Mouse (Mus musculus) thymus, adult 2 months (tissue): Measurements from ENCODE around the gene Cdc42bpg. TPM values are rescaled to one million over a fixed set of nuclear protein-coding genes. Genes with fewer than 3 reads are reported as not detected.

Experiments
- DNase-seq: peaks from one replicate; pipeline ENCODE4 v3.0.0; 2021
- H3K27ac ChIP-seq: fragments of 200-500 bp; 2 replicates; pipeline ENCODE4 v1.5.1; 2012; ENCODE audit warnings: low read length, control low read depth; ENCODE audit not compliant: control insufficient read depth, insufficient read depth
- H3K27me3 ChIP-seq: fragments of 200-500 bp; 2 replicates; pipeline ENCODE4 v1.6.1; 2012; ENCODE audit warnings: mild to moderate bottlenecking, low read length, moderate library complexity, mixed read lengths; ENCODE audit not compliant: control insufficient read depth, insufficient read depth
- H3K36me3 ChIP-seq: fragments of 200-500 bp; 2 replicates; pipeline ENCODE4 v1.6.1; 2012; ENCODE audit warnings: mild to moderate bottlenecking, low read length, moderate library complexity; ENCODE audit not compliant: control insufficient read depth, insufficient read depth
- H3K4me1 ChIP-seq: fragments of 200-500 bp; replicated peaks from 2 replicates; pipeline ENCODE4 v1.6.1; 2012; ENCODE audit warnings: low read length; ENCODE audit not compliant: control insufficient read depth, insufficient read depth
- H3K4me3 ChIP-seq: fragments of 200-500 bp; 2 replicates; pipeline ENCODE4 v1.5.1; 2012; ENCODE audit warnings: mild to moderate bottlenecking, low read length, control low read depth, moderate library complexity; ENCODE audit not compliant: control insufficient read depth, insufficient read depth
- CTCF ChIP-seq: fragments of 200-500 bp; IDR thresholded peaks from 2 replicates; pipeline ENCODE4 v1.5.1; 2012; ENCODE audit warnings: mild to moderate bottlenecking, control low read depth, low read length, moderate library complexity, borderline replicate concordance; ENCODE audit not compliant: control insufficient read depth, poor library complexity, insufficient read depth; ENCODE audit errors: extremely low read depth
- POLR2A ChIP-seq: fragments of 200-500 bp; IDR thresholded peaks from 2 replicates; pipeline ENCODE4 v1.6.1; 2012; ENCODE audit warnings: mild to moderate bottlenecking, low read length, control low read depth, moderate library complexity; ENCODE audit not compliant: control insufficient read depth, poor library complexity, insufficient read depth; ENCODE audit errors: extremely low read depth
- WGBS: fragments of 180-500 bp; shearing (Covaris S2); methylation state at CpG from one replicate; pipeline ENCODE4 v1.1.7; 2018; 5-methylcytosine and 5-hydroxymethylcytosine counted together
- polyA plus RNA-seq: library from polyadenylated mRNA; depleted of rRNA; stranded (reverse); fragments of >200 nt; gene quantifications from 2 replicates; pipeline ENCODE4 v1.2.3, GENCODE M21; 2012

Gene Cdc42bpg
- polyA plus RNA-seq, 1 experiment, result 12.9 TPM

GRCm38 (mm10) chr19:6324751-6325150 lies 18.5 kb downstream of the Cdc42bpg start:
- 94% methylated on average over 9 of the region's 9 CpGs for WGBS

GRCm38 (mm10) chr19:6331178-6331577 lies 24.9 kb downstream of the Cdc42bpg start:
- Histone ChIP-seq H3K4me1 (peaks cover 29% of the 10 kb centered on the region), H3K36me3 (no peaks in the 10 kb centered on the region), H3K27ac (no peak overlapping the region), H3K4me3 (no peak overlapping the region), H3K27me3 (no peaks in the 10 kb centered on the region)
- DNase-seq, result no peak
- no peak for TF ChIP-seq POLR2A
- WGBS, result 6% methylated on average over 5 of the region's 5 CpGs

More at GRCm38 (mm10) chr19:6324751-6325150, 18.5 kb downstream of the Cdc42bpg start:
- Histone ChIP-seq H3K27ac (no peak overlapping the region), H3K27me3 (no peaks in the 10 kb centered on the region), H3K4me1 (no peaks in the 10 kb centered on the region), H3K36me3 (no peaks in the 10 kb centered on the region), H3K4me3 (no peak overlapping the region)
- no peak for TF ChIP-seq POLR2A
- TF ChIP-seq CTCF, result no peak
- no peak for DNase-seq

DNA sequence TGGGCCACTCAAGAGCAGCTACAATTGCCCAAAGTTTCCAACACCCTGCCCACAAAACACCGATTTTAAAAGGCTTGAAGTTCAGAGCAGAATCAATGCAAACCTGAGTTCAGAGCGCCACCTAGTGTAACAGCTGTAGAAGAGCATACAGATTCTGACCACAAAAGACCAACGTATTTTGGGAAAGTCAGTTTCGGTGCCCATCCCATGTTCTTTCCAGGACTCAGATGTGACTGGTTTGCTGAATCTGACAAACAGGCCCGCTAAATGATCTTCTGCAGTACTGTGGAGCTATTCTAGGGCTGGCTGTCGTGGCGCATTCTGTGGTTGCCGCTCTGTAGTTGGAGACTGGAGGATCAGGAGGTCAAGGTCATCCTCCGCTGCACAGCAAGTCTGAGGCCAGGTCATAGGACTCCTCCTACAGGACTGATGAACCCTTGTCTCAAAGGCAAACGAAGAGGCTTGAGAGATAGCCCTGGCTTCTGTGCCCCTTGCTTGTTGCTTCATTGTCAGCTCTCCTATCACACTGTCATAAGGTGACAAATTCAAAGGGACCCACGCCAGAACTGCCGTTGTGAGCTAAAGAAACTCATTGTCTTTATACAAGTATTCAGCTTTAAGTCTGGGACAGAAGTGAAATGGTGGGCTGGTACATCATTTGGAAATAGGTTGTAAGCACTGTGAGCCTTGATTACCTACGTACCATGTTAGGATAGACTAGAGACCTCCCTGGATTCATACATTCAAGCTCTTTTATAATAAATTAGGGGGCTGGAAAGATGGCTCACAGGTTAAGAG lies 25.7 kb downstream of the Cdc42bpg start:
- Histone ChIP-seq H3K4me1 (peaks cover 36% of the 10 kb centered on the region), H3K4me3 (no peak overlapping the region), H3K27ac (no peak overlapping the region), H3K27me3 (no peaks in the 10 kb centered on the region), H3K36me3 (no peaks in the 10 kb centered on the region)
- no peak for TF ChIP-seq POLR2A
- TF ChIP-seq CTCF, result no peak
- WGBS, result 34% methylated on average over 13 of the region's 13 CpGs
- peak; percentile 69 for DNase-seq

DNA sequence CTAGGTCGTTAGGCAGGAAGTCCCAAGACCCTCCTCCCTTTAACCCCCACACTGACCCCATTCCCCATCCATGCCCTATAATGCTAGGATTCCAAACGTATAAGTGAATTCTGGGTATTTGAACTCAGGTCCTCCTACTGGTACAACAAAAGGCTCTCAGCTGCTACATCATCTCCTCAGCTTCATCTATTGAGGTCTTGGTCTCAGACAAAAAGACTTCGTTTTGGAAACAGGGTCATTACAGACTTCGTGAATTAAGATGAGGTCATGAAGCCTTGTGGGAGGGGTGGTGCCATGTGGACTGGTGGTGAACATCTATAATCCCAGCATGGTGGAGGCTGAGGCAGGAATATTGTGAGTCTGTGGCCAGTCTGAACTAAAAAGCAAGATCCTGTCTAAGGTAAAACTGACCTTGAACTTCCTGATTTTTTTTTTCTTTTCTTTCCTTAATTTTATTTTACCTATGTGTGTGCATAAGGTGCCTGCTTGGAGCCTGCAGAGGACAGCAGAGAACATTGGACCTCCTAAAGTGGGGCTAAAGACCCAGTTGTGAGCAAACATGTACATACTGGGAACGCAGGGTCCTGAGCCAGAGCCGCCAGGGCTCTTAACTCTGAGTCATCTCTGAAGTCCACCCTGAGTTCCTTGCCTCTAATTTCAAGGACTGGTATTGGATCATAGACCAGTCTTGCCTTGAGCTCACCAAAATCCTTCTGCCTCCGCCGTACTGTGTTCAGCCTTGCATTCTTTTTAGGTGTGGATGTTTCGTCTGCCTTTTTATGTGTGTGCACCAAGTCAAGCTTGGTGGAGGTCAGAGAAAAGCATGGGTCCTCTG lies 27.7 kb downstream of the Cdc42bpg start:
- H3K4me3 ChIP-seq, result peak overlapping the region; percentile 65
- peak overlapping the region; percentile 75 for H3K27ac ChIP-seq
- 60% methylated on average over 9 of the region's 9 CpGs for WGBS

DNA sequence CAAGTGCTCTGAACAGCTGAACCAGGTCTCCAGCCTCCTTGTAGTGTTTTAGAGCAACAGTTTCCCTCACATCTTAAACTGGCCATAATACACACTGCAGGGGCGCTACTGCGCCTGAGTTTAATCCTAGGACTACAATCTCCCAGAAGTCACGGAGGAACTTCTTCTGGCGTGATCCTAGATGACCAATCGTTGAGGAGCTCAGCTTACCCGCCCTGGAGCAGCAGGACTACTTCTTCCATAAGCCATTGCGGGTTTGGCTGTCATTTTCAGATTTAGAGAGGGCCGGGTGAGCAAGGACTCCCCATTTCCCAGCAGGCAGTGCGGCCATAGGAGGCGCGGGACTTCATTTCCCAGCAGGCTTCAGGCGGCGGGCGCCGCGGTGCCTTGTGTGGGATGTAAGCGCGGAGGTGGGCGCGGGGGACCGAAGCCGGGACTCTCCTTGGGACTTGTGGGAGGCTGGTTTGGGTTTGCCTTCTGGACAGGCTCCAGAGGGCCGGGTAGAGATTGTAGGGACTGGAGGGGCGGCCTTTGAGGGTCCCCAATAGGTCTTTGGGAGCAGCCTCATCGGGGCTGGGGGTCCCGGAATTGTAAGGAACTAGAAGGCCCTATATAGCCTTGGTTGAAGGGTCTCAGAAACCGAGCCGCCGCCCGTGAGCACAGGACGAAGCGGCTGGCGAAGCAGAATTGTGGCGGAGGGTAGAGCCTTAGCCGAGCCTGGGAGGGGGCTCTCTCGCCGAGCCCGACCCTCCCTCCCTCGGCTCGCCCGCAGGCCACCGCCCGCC lies 28.6 kb downstream of the Cdc42bpg start, which contains the start of gene Men1:
Gene Men1 (plus strand): TSS at position 307 of the 785 bp plus-strand sequence.
- WGBS, result under 1% methylated on average over 43 of the region's 43 CpGs
- TF ChIP-seq POLR2A (peak; percentile 45; the same call in 1 of the 2 replicates), CTCF (peak; percentile 52; the same call in 1 of the 2 replicates)
- H3K27ac ChIP-seq, result peak within 1 kb of the TSS; percentile 75

More for the DNA sequence above, 27.7 kb downstream of the Cdc42bpg start:
- H3K4me1 ChIP-seq, result peaks cover 38% of the 10 kb centered on the region
- no peak for TF ChIP-seq CTCF
- TF ChIP-seq POLR2A, result no peak
- H3K27me3 ChIP-seq, result no peaks in the 10 kb centered on the region
- DNase-seq, result no peak
- H3K36me3 ChIP-seq, result no peaks in the 10 kb centered on the region

GRCm38 (mm10) chr19:6335458-6335827 lies 29.2 kb downstream of the Cdc42bpg start:
- no peak overlapping the region for H3K27ac ChIP-seq
- no peak for TF ChIP-seq CTCF
- no peak for TF ChIP-seq POLR2A
- no peaks in the 10 kb centered on the region for H3K36me3 ChIP-seq
- peak overlapping the region; percentile 65 for H3K4me3 ChIP-seq
- H3K27me3 ChIP-seq, result no peaks in the 10 kb centered on the region
- WGBS, result under 1% methylated on average over 25 of the region's 25 CpGs
- peak; percentile 44 for DNase-seq
- H3K4me1 ChIP-seq, result peaks cover 48% of the 10 kb centered on the region

More for the DNA sequence above, 28.6 kb downstream of the Cdc42bpg start, which contains the start of gene Men1:
- H3K4me3 ChIP-seq, result peak within 1 kb of the TSS; percentile 65
- DNase-seq, result peak; percentile 92
- no peaks in the 10 kb centered on the region for H3K27me3 ChIP-seq
- H3K4me1 ChIP-seq, result peaks cover 42% of the 10 kb centered on the region
- H3K36me3 ChIP-seq, result no peaks in the 10 kb centered on the region
